Mouse (Mus musculus): ENCODE results near the gene Dlg2. TPM values are rescaled to one million over a fixed set of nuclear protein-coding genes. Genes with fewer than 3 reads are reported as not detected.

Gene Dlg2
- total RNA-seq, 2 experiments from 2014 or later: not detected

DNA sequence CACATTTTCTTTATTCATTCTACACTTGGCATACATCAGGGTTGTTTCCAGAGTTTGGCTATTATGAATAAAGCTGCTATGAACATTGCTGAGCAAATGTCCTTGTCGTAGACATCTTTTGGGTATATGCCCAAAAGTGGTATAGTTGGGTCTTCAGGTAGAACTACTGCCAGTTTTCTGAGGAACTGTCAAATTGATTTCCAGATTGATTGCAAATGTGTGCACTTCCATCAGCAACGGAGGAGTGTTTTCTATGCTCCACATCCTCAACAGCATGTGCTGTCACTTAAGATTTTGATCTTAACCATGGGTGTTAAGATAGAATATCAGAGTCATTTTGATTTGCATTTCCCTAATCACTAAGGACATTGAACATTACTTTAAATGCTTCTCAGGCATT, 1486.5 kb downstream of the Dlg2 start:
- ATAC-seq (replicated peaks; ENCODE audit: low FRiP score, poor library complexity, severe bottlenecking): no peak

DNA sequence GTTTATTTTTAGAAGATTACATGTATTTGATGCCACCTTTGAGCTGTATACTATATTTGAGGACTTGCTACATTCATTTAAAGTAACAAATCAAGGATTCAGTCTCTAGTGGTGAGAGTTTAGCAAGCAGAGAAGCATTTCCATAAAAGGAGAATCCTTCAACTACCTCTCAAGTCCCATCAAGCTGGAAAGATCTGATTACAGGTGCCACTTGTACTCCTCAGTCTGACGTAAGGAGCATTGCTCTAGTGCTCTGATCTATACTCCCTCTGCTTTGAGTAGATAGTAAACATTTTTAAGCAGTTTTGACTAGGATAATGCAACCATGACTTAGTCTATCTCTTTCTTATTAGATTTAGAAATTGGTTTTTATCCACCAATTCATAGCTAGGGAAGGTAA, 1496.5 kb downstream of the Dlg2 start:
- no peak for ATAC-seq (replicated peaks; ENCODE audit: low FRiP score, poor library complexity, severe bottlenecking)

DNA sequence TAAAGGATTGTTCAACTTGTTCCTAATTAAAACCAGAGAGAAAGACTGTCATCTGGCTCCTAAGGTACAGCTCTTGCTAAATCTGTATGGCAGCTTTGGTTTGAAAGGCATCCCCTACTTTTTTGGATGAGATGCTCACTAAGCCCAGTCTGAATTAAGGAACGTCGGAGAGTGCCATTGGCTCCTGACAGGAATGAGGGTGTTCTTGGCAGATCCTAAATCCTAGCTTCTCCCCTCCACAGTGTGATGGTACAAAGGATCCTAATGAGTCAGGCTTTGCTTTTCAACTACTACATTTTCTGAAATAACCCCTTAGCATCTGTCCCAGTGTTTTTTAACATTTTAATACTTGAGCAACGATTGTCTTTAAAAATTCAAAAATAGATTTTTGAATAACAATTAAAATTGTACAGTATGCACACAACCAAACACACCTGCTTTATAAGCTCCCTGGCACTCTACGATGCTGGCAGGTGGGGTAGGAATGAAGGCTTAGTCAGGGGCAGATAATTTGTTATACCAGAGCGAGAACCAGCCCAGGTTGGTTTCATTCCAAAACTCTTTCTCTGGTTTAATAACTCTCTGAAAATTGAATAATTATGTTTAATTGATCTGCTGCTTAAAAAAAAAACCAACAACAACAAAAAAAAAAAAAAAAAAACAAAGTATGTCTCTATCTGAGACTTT, 1527.4 kb downstream of the Dlg2 start:
- no peak for ATAC-seq (replicated peaks; ENCODE audit: low FRiP score, poor library complexity, severe bottlenecking)

DNA sequence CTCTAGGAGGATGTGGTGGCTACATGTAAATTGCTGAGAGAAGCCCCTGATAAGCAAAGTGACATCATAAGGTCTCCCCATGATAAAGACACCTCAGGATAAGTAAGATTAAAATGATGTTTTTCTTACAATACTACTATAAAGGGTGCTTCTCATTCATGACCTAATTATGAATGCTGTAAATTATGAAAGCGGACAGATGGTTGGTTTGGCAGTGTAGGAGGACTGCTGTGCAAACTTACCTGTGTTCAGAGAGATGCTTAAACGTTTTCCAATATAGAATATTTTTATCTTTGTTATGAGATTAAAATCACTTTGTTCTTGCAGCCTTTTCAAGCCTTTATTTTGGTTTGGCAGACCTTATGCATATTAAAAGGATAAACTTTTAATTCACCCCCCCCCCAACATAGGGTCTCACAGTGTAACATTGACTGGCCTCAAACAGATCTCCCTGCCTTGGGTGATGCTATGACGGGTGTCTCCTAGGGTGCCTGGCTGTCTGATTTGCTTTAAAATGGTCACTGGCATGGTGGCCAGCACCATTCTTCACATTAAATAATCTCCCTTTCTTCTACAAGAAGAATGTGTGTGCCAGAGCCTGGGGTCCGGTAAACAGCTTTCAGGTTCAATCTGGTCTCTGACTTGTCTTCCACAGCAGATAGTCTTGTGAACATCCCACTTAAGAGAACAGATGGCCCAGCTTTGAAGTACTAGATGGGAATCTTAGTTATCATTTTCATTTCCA, 1529.4 kb downstream of the Dlg2 start:
- no peak for ATAC-seq (replicated peaks; ENCODE audit: low FRiP score, poor library complexity, severe bottlenecking)

DNA sequence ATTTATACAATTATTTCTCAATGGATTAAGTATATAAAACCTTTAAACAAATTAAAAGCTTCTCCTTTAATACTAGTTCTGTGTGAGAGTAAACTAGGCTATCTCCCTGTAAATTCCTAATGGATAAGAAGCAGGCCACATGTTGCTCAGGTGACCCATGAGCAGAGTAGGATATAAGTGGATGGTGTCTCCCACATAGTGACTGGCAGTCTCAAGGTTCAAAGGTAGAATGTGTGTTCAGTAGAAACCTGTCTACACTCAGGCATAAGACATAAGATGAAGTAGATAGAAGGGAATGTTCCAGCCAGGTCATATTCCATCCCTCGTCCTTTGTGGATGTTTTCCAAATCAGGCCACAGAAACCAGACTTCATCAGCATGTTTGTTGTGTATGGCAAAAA, 1532.2 kb downstream of the Dlg2 start:
- no peak for ATAC-seq (replicated peaks; ENCODE audit: low FRiP score, poor library complexity, severe bottlenecking)

DNA sequence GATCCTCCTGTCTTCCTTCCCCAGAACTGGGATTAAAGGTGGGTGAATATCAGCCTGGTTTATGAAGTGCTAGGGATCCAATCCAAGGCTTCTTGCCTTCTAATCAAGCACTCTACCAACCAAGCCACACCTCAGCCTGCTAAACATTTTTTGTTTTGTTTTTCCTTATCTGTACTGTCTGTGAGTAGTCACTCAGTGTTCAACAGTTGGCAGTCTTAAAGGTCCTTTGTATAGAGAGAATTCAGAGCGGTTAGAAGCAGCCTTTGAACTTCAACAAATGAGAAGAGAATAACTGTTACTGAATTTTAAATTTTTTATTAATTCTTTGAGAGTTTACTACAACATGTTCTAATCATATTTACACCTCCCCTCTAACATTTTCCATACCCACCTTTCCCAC, 1548.5 kb downstream of the Dlg2 start:
- ATAC-seq (replicated peaks; ENCODE audit: low FRiP score, poor library complexity, severe bottlenecking): no peak

DNA sequence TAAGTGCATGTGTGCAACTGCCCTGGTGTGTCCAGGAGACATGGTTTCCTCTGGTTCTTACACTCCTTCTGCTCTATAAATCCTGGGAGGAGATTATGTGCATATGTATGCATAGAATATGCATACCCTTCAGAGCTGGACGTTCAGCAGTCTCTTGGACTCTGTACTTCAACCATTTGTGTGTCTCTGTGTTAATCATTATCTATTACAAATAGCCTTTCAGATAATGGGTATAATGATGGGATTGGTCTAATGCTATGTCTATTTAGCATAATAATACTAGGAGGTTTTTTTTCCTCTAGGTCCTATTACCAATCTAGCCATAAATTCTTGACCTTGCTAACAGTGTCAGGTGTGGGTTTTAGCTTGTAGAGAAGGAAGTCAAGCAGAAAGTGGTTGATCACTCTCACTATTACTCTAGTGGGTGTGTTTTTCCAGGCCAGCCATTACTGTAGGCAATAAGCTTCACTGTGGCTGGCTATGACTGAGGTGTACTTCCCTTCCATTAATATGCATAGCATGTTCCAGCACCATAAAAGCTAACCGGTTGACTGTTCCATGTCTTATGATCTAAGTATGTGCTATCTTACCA, 1549.1 kb downstream of the Dlg2 start:
- ATAC-seq (replicated peaks; ENCODE audit: low FRiP score, poor library complexity, severe bottlenecking): no peak

DNA sequence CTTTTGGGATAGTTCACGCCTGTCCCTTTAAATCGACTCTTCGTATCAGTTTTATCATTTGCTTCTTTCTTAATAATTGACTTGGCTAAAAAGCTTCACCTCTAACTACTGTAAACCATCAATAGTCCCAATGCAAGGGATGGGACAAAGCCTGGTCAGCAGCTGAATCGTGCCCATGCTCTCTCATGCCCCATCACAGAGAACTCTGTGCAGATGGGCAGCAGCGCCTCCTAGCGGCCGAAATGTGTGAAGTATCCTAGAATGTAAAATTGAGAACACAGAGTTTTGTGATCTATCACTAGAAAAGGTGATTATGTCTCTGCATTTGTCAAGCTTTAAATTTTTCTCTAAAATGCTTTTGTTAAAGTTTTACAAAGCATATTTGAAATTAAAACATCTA, 1550.6 kb downstream of the Dlg2 start:
- peak; percentile 68; the same call in 1 of the 2 replicates for ATAC-seq (replicated peaks; ENCODE audit: low FRiP score, poor library complexity, severe bottlenecking)

DNA sequence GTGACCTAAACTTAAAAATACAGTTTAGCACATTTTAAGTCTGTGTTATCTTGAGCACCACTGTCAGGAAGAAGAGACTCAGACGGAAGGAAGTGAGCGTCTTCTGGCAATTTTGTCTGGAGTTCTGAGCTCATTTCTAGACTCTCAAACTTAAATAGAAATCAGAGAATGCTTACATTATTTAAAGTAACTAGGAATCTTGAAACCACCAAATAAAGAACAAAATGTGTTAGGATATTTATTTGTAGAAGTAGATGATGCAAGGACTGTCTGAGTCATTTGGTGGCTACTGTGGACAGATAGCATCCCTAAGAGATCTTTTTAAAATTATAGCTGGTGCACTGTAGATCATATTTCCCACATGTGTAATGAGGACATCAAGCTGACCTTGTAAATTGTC, 1557.8 kb downstream of the Dlg2 start:
- ATAC-seq (replicated peaks; ENCODE audit: low FRiP score, poor library complexity, severe bottlenecking): no peak

DNA sequence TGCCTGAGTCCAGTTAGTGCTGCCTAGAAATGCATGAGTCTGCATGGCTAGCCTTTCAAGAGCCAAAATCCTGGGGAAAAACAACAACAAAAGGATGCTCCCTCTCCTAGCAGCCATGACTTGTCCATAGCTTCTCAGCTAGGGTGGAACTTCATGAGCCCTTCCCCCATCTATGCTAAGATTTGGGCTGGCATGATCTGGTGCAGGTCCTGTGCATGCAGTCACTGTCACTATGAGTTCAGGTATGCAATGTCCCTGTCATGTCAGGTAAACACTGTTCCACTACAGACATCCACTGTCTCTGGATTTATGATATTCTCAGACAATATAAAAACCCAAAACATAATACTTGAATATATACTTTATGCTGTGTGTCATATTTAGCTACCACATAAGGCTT, 1563.7 kb downstream of the Dlg2 start:
- no peak for ATAC-seq (replicated peaks; ENCODE audit: low FRiP score, poor library complexity, severe bottlenecking)

DNA sequence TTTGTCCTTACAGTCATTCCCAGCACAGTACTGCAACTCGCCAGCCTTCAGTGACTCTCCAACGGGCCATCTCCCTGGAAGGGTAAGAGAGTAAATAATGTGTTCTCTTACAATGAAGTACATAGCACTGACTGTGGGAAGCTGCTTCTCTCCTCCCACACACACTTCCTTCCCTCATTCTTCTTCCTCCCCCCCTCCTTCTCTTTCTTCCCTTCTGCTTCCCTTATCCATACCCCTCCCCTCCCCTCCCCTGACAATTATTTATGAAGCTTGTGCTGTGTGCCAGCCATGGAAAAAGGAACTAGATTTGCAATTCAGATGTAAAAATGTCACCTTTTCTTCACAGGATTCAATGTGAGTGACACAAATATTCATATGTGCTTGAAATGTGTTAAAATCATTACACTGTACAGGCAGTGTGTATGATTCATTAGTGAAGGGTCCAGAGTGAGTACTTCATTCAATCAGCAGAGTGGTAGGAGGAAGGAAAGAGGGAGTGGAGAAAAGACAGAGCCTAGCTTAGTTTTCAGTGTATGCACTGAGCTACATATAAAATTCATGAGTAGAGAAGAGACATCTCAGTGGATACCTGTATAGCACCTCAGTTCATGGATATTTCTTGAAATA, 1564.4 kb downstream of the Dlg2 start:
- ATAC-seq (replicated peaks; ENCODE audit: low FRiP score, poor library complexity, severe bottlenecking): no peak

DNA sequence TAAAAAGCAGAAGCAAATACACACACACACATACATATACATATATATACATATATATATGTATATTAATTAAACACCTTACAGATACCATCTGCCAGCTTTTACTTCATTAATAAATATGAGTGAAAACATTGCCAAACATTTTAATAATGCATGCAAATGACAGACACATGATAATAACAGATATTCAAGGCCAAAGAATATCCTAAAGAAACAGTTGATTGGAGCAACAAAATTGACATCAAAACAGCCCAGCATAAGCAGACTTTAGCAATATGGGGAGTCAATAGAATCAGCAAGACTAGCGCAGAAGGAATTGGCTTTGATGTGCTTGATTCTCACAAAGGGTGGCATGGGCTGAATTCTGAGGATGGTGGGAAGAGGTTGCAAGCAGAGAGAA, 1568.5 kb downstream of the Dlg2 start:
- no peak for ATAC-seq (replicated peaks; ENCODE audit: low FRiP score, poor library complexity, severe bottlenecking)

DNA sequence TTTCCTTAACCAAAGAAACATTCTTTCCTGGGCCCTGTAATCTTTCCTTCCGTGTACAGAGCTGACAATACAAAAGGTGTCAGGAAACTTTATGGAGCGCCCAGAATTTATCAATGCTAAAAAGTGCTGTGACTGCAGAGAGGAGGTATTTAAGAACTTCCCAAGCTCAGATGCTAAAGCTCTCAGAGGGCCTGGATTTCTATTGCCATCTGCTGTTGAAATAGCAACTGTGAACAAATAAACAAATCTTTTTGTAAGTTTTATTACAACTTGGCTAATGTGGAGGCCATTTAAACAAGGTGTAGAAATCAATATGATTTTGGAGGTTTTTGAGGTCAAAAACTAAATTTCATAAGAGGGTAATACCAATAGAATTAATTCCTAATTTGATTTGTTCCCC, 1570.8 kb downstream of the Dlg2 start:
- ATAC-seq (replicated peaks; ENCODE audit: low FRiP score, poor library complexity, severe bottlenecking): no peak

DNA sequence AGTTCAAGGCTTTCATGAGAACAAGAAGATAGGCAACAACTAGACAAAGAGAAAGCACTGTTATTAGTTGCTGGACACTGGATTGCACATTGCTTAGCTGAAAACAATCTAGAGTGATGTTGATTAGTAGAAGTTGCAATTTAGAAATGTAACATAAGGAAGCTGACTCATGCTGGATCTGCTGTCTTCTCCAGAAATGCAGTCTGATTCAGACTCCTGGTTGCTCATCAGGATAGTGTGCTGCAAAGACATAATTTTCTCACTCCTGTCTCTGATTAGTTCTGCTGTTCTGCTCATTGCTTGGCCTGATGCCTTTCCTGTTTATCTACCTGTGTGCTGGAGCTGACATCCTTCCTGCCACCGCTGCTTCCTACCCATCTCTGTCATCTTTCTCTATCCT, 1572.4 kb downstream of the Dlg2 start:
- no peak for ATAC-seq (replicated peaks; ENCODE audit: low FRiP score, poor library complexity, severe bottlenecking)

DNA sequence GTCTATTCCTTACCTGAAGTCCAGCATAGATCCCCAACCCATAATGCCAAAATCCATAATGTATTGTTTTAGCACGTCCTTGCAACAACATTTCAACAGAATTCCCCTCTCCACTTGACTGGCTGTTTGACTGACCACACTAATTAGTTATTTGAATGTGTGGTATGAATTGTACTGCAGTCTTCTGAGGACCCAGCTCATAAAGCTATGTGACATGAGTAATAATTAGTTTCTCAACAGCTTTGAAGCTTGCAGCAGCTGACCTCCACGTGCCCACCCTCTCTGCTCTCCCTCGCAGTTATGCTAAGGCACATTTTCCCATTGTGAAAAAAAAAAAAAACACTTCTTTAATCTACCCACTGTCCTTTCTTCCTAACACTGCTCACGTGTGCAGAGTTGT, 1590.4 kb downstream of the Dlg2 start:
- no peak for ATAC-seq (replicated peaks; ENCODE audit: low FRiP score, poor library complexity, severe bottlenecking)

DNA sequence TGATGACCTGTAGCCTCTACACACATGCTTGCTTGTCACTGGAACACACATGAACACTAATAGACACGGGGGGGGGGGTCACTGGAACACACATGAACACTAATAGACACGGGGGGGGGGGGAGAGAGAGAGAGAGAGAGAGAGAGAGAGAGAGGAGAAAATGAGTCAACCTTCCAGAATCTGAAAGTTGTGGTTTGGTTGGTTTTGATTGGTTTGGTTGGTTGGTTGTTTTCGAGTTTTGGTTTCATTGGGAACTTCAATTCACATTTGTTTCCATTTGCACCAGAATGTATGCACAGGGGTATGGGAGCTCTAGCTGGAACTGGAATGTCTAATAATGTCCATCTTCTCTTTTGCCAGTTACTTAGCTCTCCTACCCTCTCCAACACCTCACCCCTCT, 1611.0 kb downstream of the Dlg2 start:
- no peak for ATAC-seq (replicated peaks; ENCODE audit: low FRiP score, poor library complexity, severe bottlenecking)

DNA sequence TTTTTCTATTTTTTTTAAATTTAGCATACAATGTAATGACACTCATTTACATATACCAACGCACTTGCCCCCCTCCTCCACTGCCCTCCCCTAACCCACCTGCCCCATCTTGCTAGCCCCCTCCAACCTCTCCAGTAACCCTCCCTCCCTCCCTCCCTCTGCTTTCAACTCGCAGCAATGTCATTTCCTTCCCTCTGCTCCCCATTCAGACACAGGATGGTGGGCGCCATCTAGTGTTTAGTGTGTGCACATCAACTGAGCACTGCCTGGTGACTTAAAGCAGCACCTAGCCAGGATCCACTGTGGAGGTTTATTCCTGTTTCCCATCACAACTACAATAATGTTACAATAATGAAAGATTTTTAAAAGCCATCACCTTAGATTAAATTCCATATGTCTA, 1617.4 kb downstream of the Dlg2 start:
- no peak for ATAC-seq (replicated peaks; ENCODE audit: low FRiP score, poor library complexity, severe bottlenecking)

DNA sequence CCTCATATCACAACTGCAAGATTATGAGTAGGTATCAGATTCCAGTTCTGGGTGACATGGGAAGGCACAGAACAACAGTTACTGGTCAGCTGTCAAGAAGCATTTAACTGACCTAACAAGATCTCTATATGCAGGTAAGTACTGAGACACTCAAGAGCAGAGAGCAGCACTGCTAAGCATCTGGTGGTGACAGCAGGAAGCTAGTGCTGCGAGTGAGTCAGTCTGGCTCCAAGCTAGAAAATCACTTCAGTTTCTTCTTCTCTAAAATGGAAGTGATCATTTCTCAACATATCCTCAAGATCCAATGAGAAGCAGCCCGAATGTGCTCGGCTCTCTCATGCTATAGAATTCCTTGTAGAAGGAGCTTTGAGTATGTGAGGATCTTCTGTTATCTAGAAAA, 1618.7 kb downstream of the Dlg2 start:
- ATAC-seq (replicated peaks; ENCODE audit: low FRiP score, poor library complexity, severe bottlenecking): no peak

DNA sequence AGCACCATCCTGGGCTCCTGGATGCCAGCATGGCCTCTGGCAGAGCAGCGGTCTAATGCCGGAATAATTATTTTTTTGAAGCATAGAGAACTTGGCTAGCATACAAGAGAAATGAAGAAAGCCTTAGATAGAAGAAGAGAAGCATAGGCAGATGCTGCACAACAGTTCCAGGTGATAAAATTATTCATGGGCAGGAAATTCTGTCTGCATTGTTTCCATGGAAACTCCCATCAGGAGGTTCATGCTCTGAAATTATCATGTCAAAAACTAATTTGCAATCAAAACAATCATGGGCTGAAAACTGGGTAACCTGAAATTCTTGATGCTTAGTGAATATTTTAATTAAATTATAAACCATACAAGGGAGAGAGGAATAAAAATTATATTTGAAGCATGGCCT, 1624.4 kb downstream of the Dlg2 start:
- no peak for ATAC-seq (replicated peaks; ENCODE audit: low FRiP score, poor library complexity, severe bottlenecking)

DNA sequence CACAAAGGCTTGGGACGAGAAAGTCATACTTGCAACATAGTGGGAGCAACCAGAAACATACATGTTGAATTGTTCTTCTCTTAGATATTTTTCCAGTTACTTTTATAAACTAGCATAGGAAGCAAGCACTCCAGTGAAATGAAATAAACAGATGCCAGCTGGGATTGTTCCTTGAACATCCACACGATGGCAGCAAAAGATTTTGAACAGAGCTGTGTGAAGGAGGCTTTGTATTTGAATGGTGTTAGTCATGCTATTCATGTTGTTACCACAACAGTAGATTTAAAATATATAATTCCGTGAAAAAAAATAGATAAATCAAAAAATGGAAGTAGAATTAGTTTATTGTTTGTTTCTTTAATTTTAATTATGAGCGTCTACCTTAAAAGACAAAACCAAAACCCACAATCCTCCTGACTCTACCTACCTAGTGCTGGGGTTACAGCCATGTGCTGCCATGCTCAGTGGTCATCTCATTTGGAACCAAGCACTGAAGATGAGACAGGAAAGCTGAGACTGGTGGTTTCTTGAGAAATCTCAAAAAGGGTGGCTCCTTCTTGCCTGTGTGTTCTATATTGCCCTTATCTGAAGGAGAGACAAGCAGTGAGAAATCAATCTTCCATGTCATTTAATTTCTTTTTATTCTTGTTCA, 1626.5 kb downstream of the Dlg2 start:
- ATAC-seq (replicated peaks; ENCODE audit: low FRiP score, poor library complexity, severe bottlenecking): no peak

Measured in erythroid progenitor cell, adult 5-6 weeks (primary cell).